Mouse (Mus musculus) small intestine, adult 2 months (tissue): Measurements from ENCODE around the gene Ctps. TPM values are rescaled to one million over a fixed set of nuclear protein-coding genes. Genes with fewer than 3 reads are reported as not detected.
"Not testable (repeated sequence)": the region's sequence is repeated elsewhere in the genome, so short reads cannot be mapped to it uniquely, and the experiment has no call there.

Experiments
- H3K27ac ChIP-seq: fragments of 200-500 bp; 2 replicates; pipeline ENCODE4 v1.5.1; 2012; ENCODE audit warnings: low read depth, low read length, control low read depth, inconsistent platforms; ENCODE audit not compliant: insufficient read depth
- H3K27me3 ChIP-seq: fragments of 200-500 bp; 2 replicates; pipeline ENCODE4 v1.6.1; 2012; ENCODE audit warnings: mild to moderate bottlenecking, moderate library complexity, low read length, inconsistent platforms; ENCODE audit not compliant: control insufficient read depth, insufficient read depth
- H3K36me3 ChIP-seq: fragments of 200-500 bp; 2 replicates; pipeline ENCODE4 v1.6.1; 2012; ENCODE audit warnings: mild to moderate bottlenecking, low read length, control low read depth, inconsistent platforms; ENCODE audit not compliant: control insufficient read depth, insufficient read depth
- H3K4me1 ChIP-seq: fragments of 200-500 bp; 2 replicates; pipeline ENCODE4 v1.6.1; 2012; ENCODE audit warnings: low read length, inconsistent platforms, mixed read lengths; ENCODE audit not compliant: control insufficient read depth, insufficient read depth, insufficient read length
- H3K4me3 ChIP-seq: fragments of 200-500 bp; 2 replicates; pipeline ENCODE4 v1.5.1; 2012; ENCODE audit warnings: low read depth, mild to moderate bottlenecking, control low read depth, inconsistent platforms, low read length, moderate library complexity
- CTCF ChIP-seq: fragments of 200-500 bp; IDR thresholded peaks from 2 replicates; pipeline ENCODE4 v1.5.1; 2012; ENCODE audit warnings: low read depth, mild to moderate bottlenecking, control low read depth, inconsistent platforms, low read length, moderate library complexity, mixed read lengths; ENCODE audit not compliant: insufficient replicate concordance, insufficient read length; ENCODE audit errors: extremely low read depth
- POLR2A ChIP-seq: fragments of 200-500 bp; IDR thresholded peaks from 2 replicates; pipeline ENCODE4 v1.6.1; 2012; ENCODE audit warnings: low read depth, mild to moderate bottlenecking, control low read depth, inconsistent platforms, low read length, moderate library complexity
- WGBS: fragments of 180-500 bp; shearing (Covaris S2); methylation state at CpG from one replicate; pipeline ENCODE4 v1.1.7; 2018; 5-methylcytosine and 5-hydroxymethylcytosine counted together
- polyA plus RNA-seq: library from polyadenylated mRNA; depleted of rRNA; stranded (reverse); fragments of >200 nt; gene quantifications from 2 replicates; pipeline ENCODE4 v1.2.3, GENCODE M21; 2012

The Ctps gene
- polyA plus RNA-seq, 1 experiment = 1.9 TPM

- no peak overlapping the region for H3K27ac ChIP-seq
- H3K27me3 ChIP-seq = no peaks in the 10 kb centered on the region
- 55% methylated on average over 3 of the region's 3 CpGs for WGBS
- no peak for TF ChIP-seq CTCF
- no peak for TF ChIP-seq POLR2A
- H3K36me3 ChIP-seq = no peaks in the 10 kb centered on the region
- peaks cover 7% of the 10 kb centered on the region for H3K4me1 ChIP-seq
- H3K4me3 ChIP-seq = no peak overlapping the region
These were observed 40.9 kb upstream of the Ctps start for GRCm38 (mm10) chr4:120611005-120611404.

GRCm38 (mm10) chr4:120606941-120607340 lies 36.9 kb upstream of the Ctps start:
- no peaks in the 10 kb centered on the region for H3K4me1 ChIP-seq
- no peaks in the 10 kb centered on the region for H3K27me3 ChIP-seq
- H3K36me3 ChIP-seq = no peaks in the 10 kb centered on the region
- TF ChIP-seq CTCF (no peak), POLR2A (no peak)
- H3K27ac ChIP-seq = no peak overlapping the region
- WGBS = 57% methylated on average over 3 of the region's 3 CpGs
- no peak overlapping the region for H3K4me3 ChIP-seq

GRCm38 (mm10) chr4:120602669-120603068 lies 32.6 kb upstream of the Ctps start:
- no peaks in the 10 kb centered on the region for H3K36me3 ChIP-seq
- H3K4me3 ChIP-seq = no peak overlapping the region
- no peaks in the 10 kb centered on the region for H3K27me3 ChIP-seq
- WGBS = 73% methylated on average over 3 of the region's 3 CpGs
- TF ChIP-seq CTCF (no peak), POLR2A (no peak)
- H3K27ac ChIP-seq = no peak overlapping the region
- no peaks in the 10 kb centered on the region for H3K4me1 ChIP-seq

GRCm38 (mm10) chr4:120601774-120602173 lies 31.7 kb upstream of the Ctps start:
- Histone ChIP-seq H3K4me1 (no peaks in the 10 kb centered on the region), H3K36me3 (no peaks in the 10 kb centered on the region), H3K4me3 (no peak overlapping the region), H3K27me3 (no peaks in the 10 kb centered on the region; the same call in 1 of the 2 replicates), H3K27ac (no peak overlapping the region)
- WGBS = 69% methylated on average over 1 of the region's 1 CpGs
- TF ChIP-seq POLR2A (no peak), CTCF (no peak)

GRCm38 (mm10) chr4:120598922-120599321 lies 28.8 kb upstream of the Ctps start:
- H3K4me3 ChIP-seq = no peak overlapping the region
- no peak for TF ChIP-seq CTCF
- no peak for TF ChIP-seq POLR2A
- H3K27me3 ChIP-seq = no peaks in the 10 kb centered on the region; the same call in 1 of the 2 replicates
- 52% methylated on average over 2 of the region's 2 CpGs for WGBS
- H3K27ac ChIP-seq = no peak overlapping the region
- no peaks in the 10 kb centered on the region for H3K4me1 ChIP-seq
- no peaks in the 10 kb centered on the region for H3K36me3 ChIP-seq

- H3K27me3 ChIP-seq, H3K4me1 ChIP-seq, H3K4me3 ChIP-seq, H3K27ac ChIP-seq, H3K36me3 ChIP-seq: not testable (repeated sequence)
- WGBS = 83% methylated on average over 1 of the region's 1 CpGs
These were observed 26.1 kb upstream of the Ctps start for GRCm38 (mm10) chr4:120596210-120596609.

- Histone ChIP-seq H3K4me1 (no peaks in the 10 kb centered on the region), H3K27ac (no peak overlapping the region), H3K27me3 (no peaks in the 10 kb centered on the region), H3K36me3 (no peaks in the 10 kb centered on the region), H3K4me3 (no peak overlapping the region)
- TF ChIP-seq POLR2A (no peak), CTCF (no peak)
- 87% methylated on average over 4 of the region's 4 CpGs for WGBS
These were observed 20.9 kb upstream of the Ctps start for GRCm38 (mm10) chr4:120590973-120591372.
